Mouse (Mus musculus): Measurements from ENCODE around the gene Igf2bp2. TPM values are rescaled to one million over a fixed set of nuclear protein-coding genes. Genes with fewer than 3 reads are reported as not detected.

The Igf2bp2 gene
- total RNA-seq (2022), result 1 to 10 TPM in 1 of 4 experiments, under 1 TPM in 3; 0.70 to 1.9 (median 0.85) TPM

GRCm38 (mm10) chr16:22162512-22163455 is at the start of gene Igf2bp2:
Gene Igf2bp2, minus strand, starts transcription at chr16:22163299.
- DNase-seq (ENCODE audit: low spot score in 2 of 2), result no peak

GRCm38 (mm10) chr16:22203501-22203900 is 40.4 kb upstream of the Igf2bp2 start:
- DNase-seq (ENCODE audit: low spot score in 2 of 2), result no peak

GRCm38 (mm10) chr16:22201858-22202257 is 38.8 kb upstream of the Igf2bp2 start:
- no peak for DNase-seq (ENCODE audit: low spot score in 2 of 2)

- DNase-seq (ENCODE audit: low spot score in 2 of 2), result no peak
Measured at GRCm38 (mm10) chr16:22200476-22200875, 37.4 kb upstream of the Igf2bp2 start.

- no peak for DNase-seq (ENCODE audit: low spot score in 2 of 2)
Measured at GRCm38 (mm10) chr16:22187366-22187765, 24.3 kb upstream of the Igf2bp2 start.

GRCm38 (mm10) chr16:22185411-22185810 is 22.3 kb upstream of the Igf2bp2 start:
- DNase-seq (ENCODE audit: low spot score in 2 of 2), result no peak

GRCm38 (mm10) chr16:22184113-22184512 is 21.0 kb upstream of the Igf2bp2 start:
- DNase-seq (ENCODE audit: low spot score in 2 of 2), result no peak

GRCm38 (mm10) chr16:22182286-22182685 is 19.2 kb upstream of the Igf2bp2 start:
- DNase-seq (ENCODE audit: low spot score in 2 of 2), result no peak

- DNase-seq (ENCODE audit: low spot score in 2 of 2), result no peak
Measured at GRCm38 (mm10) chr16:22178793-22179192, 15.7 kb upstream of the Igf2bp2 start.

GRCm38 (mm10) chr16:22177999-22178398 is 14.9 kb upstream of the Igf2bp2 start:
- DNase-seq (ENCODE audit: low spot score in 2 of 2), result no peak

- no peak for DNase-seq (ENCODE audit: low spot score in 2 of 2)
Measured at GRCm38 (mm10) chr16:22168731-22169130, 5.6 kb upstream of the Igf2bp2 start.

GRCm38 (mm10) chr16:22165556-22165955 is 2.5 kb upstream of the Igf2bp2 start:
- DNase-seq (ENCODE audit: low spot score in 2 of 2), result no peak

- no peak for DNase-seq (ENCODE audit: low spot score in 2 of 2)
Measured at GRCm38 (mm10) chr16:22164446-22164845, 1.3 kb upstream of the Igf2bp2 start.

GRCm38 (mm10) chr16:22163456-22163851 is 355 bp upstream of the Igf2bp2 start:
- DNase-seq (ENCODE audit: low spot score in 2 of 2), result no peak

- DNase-seq (ENCODE audit: low spot score in 2 of 2), result no peak
Measured at GRCm38 (mm10) chr16:22162066-22162511, 1.0 kb downstream of the Igf2bp2 start.

GRCm38 (mm10) chr16:22161351-22162065 is 1.6 kb downstream of the Igf2bp2 start:
- DNase-seq (ENCODE audit: low spot score in 2 of 2), result no peak

- DNase-seq (ENCODE audit: low spot score in 2 of 2), result no peak
Measured at GRCm38 (mm10) chr16:22160386-22161145, 2.5 kb downstream of the Igf2bp2 start.

- no peak for DNase-seq (ENCODE audit: low spot score in 2 of 2)
Measured at GRCm38 (mm10) chr16:22152941-22153444, 10.1 kb downstream of the Igf2bp2 start.

GRCm38 (mm10) chr16:22151706-22152315 is 11.3 kb downstream of the Igf2bp2 start:
- no peak for DNase-seq (ENCODE audit: low spot score in 2 of 2)

- DNase-seq (ENCODE audit: low spot score in 2 of 2), result no peak
Measured at GRCm38 (mm10) chr16:22150421-22150820, 12.7 kb downstream of the Igf2bp2 start.

Measured in left cerebral cortex, adult 8-10 months (tissue).